Mouse (Mus musculus) liver, adult (tissue): ENCODE measurements around the gene Mmp10.

Experiments used
- GATA4 ChIP-seq: IDR thresholded peaks from 2 replicates; pipeline ENCODE4 v1.6.1; 2014; ENCODE audit warnings: mild to moderate bottlenecking, low read length; ENCODE audit not compliant: insufficient replicate concordance

Gene Mmp10

GRCm38 (mm10) chr9:7502051-7502450, at the start of gene Mmp10:
Gene Mmp10 (plus strand): TSS chr9:7502352.
- TF ChIP-seq GATA4, result no peak

GRCm38 (mm10) chr9:7453302-7453701, 48.9 kb upstream of the Mmp10 start:
- TF ChIP-seq GATA4, result no peak

GRCm38 (mm10) chr9:7470262-7470661, 31.9 kb upstream of the Mmp10 start:
- no peak for TF ChIP-seq GATA4

GRCm38 (mm10) chr9:7483684-7484394, 18.3 kb upstream of the Mmp10 start:
- TF ChIP-seq GATA4, result no peak

- no peak for TF ChIP-seq GATA4
Measured at GRCm38 (mm10) chr9:7501138-7501537, 1.0 kb upstream of the Mmp10 start.

- no peak for TF ChIP-seq GATA4
Measured at GRCm38 (mm10) chr9:7507321-7507876, 5.2 kb downstream of the Mmp10 start.

GRCm38 (mm10) chr9:7509619-7510233, 7.6 kb downstream of the Mmp10 start:
- no peak for TF ChIP-seq GATA4

GRCm38 (mm10) chr9:7517944-7518571, 15.9 kb downstream of the Mmp10 start:
- TF ChIP-seq GATA4, result no peak

- TF ChIP-seq GATA4, result no peak
Measured at GRCm38 (mm10) chr9:7526255-7526940, 24.2 kb downstream of the Mmp10 start.

GRCm38 (mm10) chr9:7542763-7543162, 40.6 kb downstream of the Mmp10 start:
- no peak for TF ChIP-seq GATA4

GRCm38 (mm10) chr9:7544923-7545457, 42.8 kb downstream of the Mmp10 start:
- no peak for TF ChIP-seq GATA4

- TF ChIP-seq GATA4, result no peak
Measured at GRCm38 (mm10) chr9:7545471-7545870, 43.3 kb downstream of the Mmp10 start.

GRCm38 (mm10) chr9:7545920-7546319, 43.8 kb downstream of the Mmp10 start:
- no peak for TF ChIP-seq GATA4

- TF ChIP-seq GATA4, result no peak
Measured at GRCm38 (mm10) chr9:7551943-7552342, 49.8 kb downstream of the Mmp10 start.

GRCm38 (mm10) chr9:7553536-7553935, 51.4 kb downstream of the Mmp10 start:
- no peak for TF ChIP-seq GATA4
